9 mouse cellular contexts compared by ENCODE assay signal in the genomic region with DNA sequence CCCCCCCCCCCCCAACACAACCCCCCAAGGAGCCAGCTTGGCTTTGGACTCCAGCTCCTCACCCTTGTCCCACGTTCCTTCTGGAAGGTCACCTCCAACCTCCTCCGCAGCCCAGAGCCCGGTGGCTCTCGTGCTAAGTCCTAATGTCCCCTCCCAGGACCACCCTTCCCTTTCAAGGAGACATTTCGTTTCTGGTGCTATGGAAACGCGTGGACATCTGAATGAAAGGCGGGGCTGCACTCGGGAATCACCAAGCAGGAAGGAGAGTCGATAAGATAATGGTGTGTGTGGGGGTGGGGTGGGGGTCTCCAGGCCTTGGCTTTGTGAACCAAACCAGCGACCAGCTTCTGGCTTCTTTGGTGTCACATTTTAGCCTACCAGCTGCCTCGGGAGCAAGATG. TPM values are rescaled to one million over a fixed set of nuclear protein-coding genes. Genes with fewer than 3 reads are reported as not detected.
DNase-seq lines count a peak whose midpoint lies in the region; ATAC-seq and TF ChIP-seq lines count a peak whose summit lies in the region.
"Had no signal": no experiment of that assay in that cellular context is flagged by ENCODE, and none has a peak within 500 bp of the region (broad histone marks: within the 10 kb centered on the region; RNA-seq: fewer than 3 reads in every experiment).

No protein-coding gene starts in this region.

- no peaks in the 10 kb centered on the region for H3K9me3 ChIP-seq in lung, postnatal 0 days (ENCODE audit: low read length)
- no peaks in the 10 kb centered on the region for H3K9me3 ChIP-seq in forebrain, postnatal 0 days (ENCODE audit: low read length)
- H3K9me3 ChIP-seq in limb, embryonic 15.5 days: no peaks in the 10 kb centered on the region
- H3K9me3 ChIP-seq in stomach, embryonic 16.5 days (replicated peaks; ENCODE audit: control insufficient read depth, low read length): no peaks in the 10 kb centered on the region

- peak overlapping the region; percentile 24 for H3K4me3 ChIP-seq in lung, postnatal 0 days (ENCODE audit: low read depth, low read length)
- peak overlapping the region; percentile 38 for H3K4me3 ChIP-seq in forebrain, postnatal 0 days (ENCODE audit: low read depth, low read length)
- H3K4me3 ChIP-seq in limb, embryonic 15.5 days: peak overlapping the region; percentile 18
- H3K4me3 ChIP-seq in stomach, embryonic 16.5 days (replicated peaks; ENCODE audit: low read length): peak overlapping the region; percentile 40

- H3K27me3 ChIP-seq in lung, postnatal 0 days (replicated peaks; ENCODE audit: insufficient read depth, low read length): no peaks in the 10 kb centered on the region
- H3K27me3 ChIP-seq in forebrain, postnatal 0 days (ENCODE audit: insufficient read depth, low read length): no peaks in the 10 kb centered on the region
- H3K27me3 ChIP-seq in limb, embryonic 15.5 days: peaks cover 26% of the 10 kb centered on the region
- H3K27me3 ChIP-seq in stomach, embryonic 16.5 days (ENCODE audit: control insufficient read depth, insufficient read depth, low read length): no peaks in the 10 kb centered on the region

- no peak overlapping the region for H3K27ac ChIP-seq in lung, postnatal 0 days (ENCODE audit: low read length)
- peak overlapping the region; percentile 96 for H3K27ac ChIP-seq in forebrain, postnatal 0 days (ENCODE audit: low read depth, low read length)
- no peak overlapping the region for H3K27ac ChIP-seq in limb, embryonic 15.5 days
- peak overlapping the region; percentile 40; the same call in 1 of the 2 replicates for H3K27ac ChIP-seq in stomach, embryonic 16.5 days (ENCODE audit: low read length)

- WGBS in lung, postnatal 0 days: 0% methylated on average over 12 of the region's 12 CpGs
- WGBS in forebrain, postnatal 0 days: under 1% methylated on average over 12 of the region's 12 CpGs
- 3% methylated on average over 12 of the region's 12 CpGs for WGBS in limb, embryonic 15.5 days
- WGBS in stomach, embryonic 16.5 days: 2% methylated on average over 12 of the region's 12 CpGs

- peak; percentile 23 for ATAC-seq in lung, postnatal 0 days
- ATAC-seq in forebrain, postnatal 0 days: peak; percentile 55
- no peak for ATAC-seq in limb, embryonic 15.5 days (ENCODE audit: insufficient number of reproducible peaks, low FRiP score, low TSS enrichment, low read depth)
- ATAC-seq in stomach, embryonic 16.5 days (ENCODE audit: insufficient read depth, low FRiP score): no peak
- ATAC-seq in activated CD4-positive, CD25-positive, alpha-beta regulatory T cell, adult 4 months: no peak
- no peak for ATAC-seq in megakaryocyte-erythroid progenitor cell, adult 5-6 weeks (replicated peaks; ENCODE audit: low FRiP score, low TSS enrichment, poor library complexity, severe bottlenecking)

- no peak for TF ChIP-seq EP300 in lung, postnatal 0 days (IDR thresholded peaks at IDR 0.05)

- no peaks in the 10 kb centered on the region for H3K36me3 ChIP-seq in lung, postnatal 0 days (ENCODE audit: insufficient read depth, low read length)
- no peaks in the 10 kb centered on the region for H3K36me3 ChIP-seq in forebrain, postnatal 0 days (ENCODE audit: insufficient read depth)
- H3K36me3 ChIP-seq in limb, embryonic 15.5 days: no peaks in the 10 kb centered on the region
- H3K36me3 ChIP-seq in stomach, embryonic 16.5 days (ENCODE audit: control insufficient read depth, insufficient read depth, low read length): no peaks in the 10 kb centered on the region

- H3K4me1 ChIP-seq in lung, postnatal 0 days (ENCODE audit: insufficient read depth, low read depth, low read length): 0 out of 2 replicates have a peak, but pooled peaks cover 10% of the 10 kb centered on the region
- peaks cover 8% of the 10 kb centered on the region for H3K4me1 ChIP-seq in forebrain, postnatal 0 days (ENCODE audit: insufficient read depth)
- peaks cover 15% of the 10 kb centered on the region for H3K4me1 ChIP-seq in limb, embryonic 15.5 days
- H3K4me1 ChIP-seq in stomach, embryonic 16.5 days (ENCODE audit: control insufficient read depth, insufficient read depth, low read length): peaks cover 16% of the 10 kb centered on the region; the same call in 1 of the 2 replicates

- DNase-seq in lung, postnatal 0 days (ENCODE audit: low spot score): peak; percentile 16
- DNase-seq in lung, adult 18-20 months: no peak
- peak; percentile 84 for DNase-seq in forebrain, postnatal 0 days
- DNase-seq in cerebellum, adult 8-10 months: no peak

- peak overlapping the region; percentile 49 for H3K4me2 ChIP-seq in lung, postnatal 0 days (replicated peaks; ENCODE audit: low read depth, low read length)
- peak overlapping the region; percentile 62 for H3K4me2 ChIP-seq in forebrain, postnatal 0 days (ENCODE audit: low read depth)
- peak overlapping the region; percentile 37 for H3K4me2 ChIP-seq in limb, embryonic 15.5 days
- peak overlapping the region; percentile 67 for H3K4me2 ChIP-seq in stomach, embryonic 16.5 days (ENCODE audit: low read depth, low read length)

- no peak overlapping the region for H3K9ac ChIP-seq in lung, postnatal 0 days (replicated peaks; ENCODE audit: low read depth)
- H3K9ac ChIP-seq in forebrain, postnatal 0 days: peak overlapping the region; percentile 55
- no peak overlapping the region for H3K9ac ChIP-seq in limb, embryonic 15.5 days
- H3K9ac ChIP-seq in stomach, embryonic 16.5 days (ENCODE audit: low read length): peak overlapping the region; percentile 67

- no peak for TF ChIP-seq CTCF in lung, postnatal 0 days (IDR thresholded peaks at IDR 0.05)
- TF ChIP-seq CTCF in forebrain, postnatal 0 days (IDR thresholded peaks at IDR 0.05; ENCODE audit: low read depth): no peak

RNA-seq across cellular contexts. Expression of gene Gm26897, which starts 27.9 kb away (rescaled TPM):
- not detected in 2 replicates for polyA plus RNA-seq in lung, postnatal 0 days (2015; fragmentation: Nextera tagmentation; extraction: Ambion mirVana)
- total RNA-seq in forebrain, postnatal 0 days (2014; rRNA removed): not detected in 2 replicates
- polyA plus RNA-seq in forebrain, postnatal 0 days (2015; fragmentation: Nextera tagmentation; extraction: Ambion mirVana): not detected in 2 replicates
- polyA plus RNA-seq in limb, embryonic 15.5 days (2015; fragmentation: Nextera tagmentation; extraction: Ambion mirVana): not detected in 2 replicates
- not detected in 2 replicates for polyA plus RNA-seq in stomach, embryonic 16.5 days (2015; fragmentation: Nextera tagmentation; extraction: Ambion mirVana)
- not detected for polyA plus RNA-seq in activated CD4-positive, CD25-positive, alpha-beta regulatory T cell, adult 4 months (2017; shearing (Covaris generic))
- not detected in 2 replicates for total RNA-seq in megakaryocyte-erythroid progenitor cell, adult 5-6 weeks (2014; fragmentation: Nextera tagmentation)
- not detected in 2 replicates for total RNA-seq in megakaryocyte-erythroid progenitor cell, adult 5-6 weeks (2017)
- total RNA-seq: liver, adult 2 months had no signal
- polyA plus RNA-seq: liver, adult 2 months had no signal

Comparison
In these comparisons a context has a peak if more than half of its experiments do, and no peak if none do; other contexts are left out.
1. DNase-seq: peak in lung, postnatal 0 days (single experiment) and forebrain, postnatal 0 days (single experiment); none in lung, adult 18-20 months (0 of 2) and cerebellum, adult 8-10 months (single experiment).
2. ATAC-seq: peak in lung, postnatal 0 days (single experiment) and forebrain, postnatal 0 days (single experiment); none in limb, embryonic 15.5 days (single experiment), stomach, embryonic 16.5 days (single experiment), activated CD4-positive, CD25-positive, alpha-beta regulatory T cell, adult 4 months (single experiment) and megakaryocyte-erythroid progenitor cell, adult 5-6 weeks (single experiment).
3. H3K27ac ChIP-seq: peak in forebrain, postnatal 0 days (single experiment) and stomach, embryonic 16.5 days (single experiment); none in lung, postnatal 0 days (single experiment) and limb, embryonic 15.5 days (single experiment).
4. H3K9ac ChIP-seq: peak in forebrain, postnatal 0 days (single experiment) and stomach, embryonic 16.5 days (single experiment); none in lung, postnatal 0 days (single experiment) and limb, embryonic 15.5 days (single experiment).
5. Peak in every context shown above with its lines, with median percentiles within 50 percentile points of each other: H3K4me2 ChIP-seq and H3K4me3 ChIP-seq.